In genomic region chr11:99990571-99990970, GRCm38 (mm10) we compare ENCODE assay signal across 30 mouse cellular contexts. TPM values are rescaled to one million over a fixed set of nuclear protein-coding genes. Genes with fewer than 3 reads are reported as not detected.
DNase-seq lines count a peak whose midpoint lies in the region; ATAC-seq and TF ChIP-seq lines count a peak whose summit lies in the region.
"Had no signal": no experiment of that assay in that cellular context is flagged by ENCODE, and none has a peak within 500 bp of the region (broad histone marks: within the 10 kb centered on the region; RNA-seq: fewer than 3 reads in every experiment).

No protein-coding gene starts in this region.

- no peak overlapping the region for H3K4me3 ChIP-seq in heart, embryonic 10.5 days
- H3K4me3 ChIP-seq in midbrain, embryonic 14.5 days (replicated peaks; ENCODE audit: low read depth, low read length): no peak overlapping the region
- H3K4me3 ChIP-seq in midbrain, embryonic 15.5 days: no peak overlapping the region
- H3K4me3 ChIP-seq in lung, postnatal 0 days (ENCODE audit: low read depth, low read length): no peak overlapping the region
- H3K4me3 ChIP-seq: embryonic facial prominence, embryonic 10.5 days; embryonic facial prominence, embryonic 13.5 days; erythroblast, embryonic 14.5 days; forebrain, embryonic 13.5 days; heart, embryonic 13.5 days; hindbrain, embryonic 12.5 days had no signal

- H3K4me1 ChIP-seq in heart, embryonic 10.5 days: peaks cover 7% of the 10 kb centered on the region
- H3K4me1 ChIP-seq in midbrain, embryonic 14.5 days (ENCODE audit: control insufficient read depth, insufficient read depth, low read length): no peaks in the 10 kb centered on the region
- no peaks in the 10 kb centered on the region for H3K4me1 ChIP-seq in midbrain, embryonic 15.5 days
- no peaks in the 10 kb centered on the region for H3K4me1 ChIP-seq in lung, postnatal 0 days (ENCODE audit: insufficient read depth, low read depth, low read length)
- H3K4me1 ChIP-seq: embryonic facial prominence, embryonic 13.5 days; forebrain, embryonic 13.5 days; heart, embryonic 13.5 days had no signal

- H3K27ac ChIP-seq in heart, embryonic 10.5 days: no peak overlapping the region
- no peak overlapping the region for H3K27ac ChIP-seq in midbrain, embryonic 14.5 days (replicated peaks; ENCODE audit: low read depth, low read length)
- H3K27ac ChIP-seq in midbrain, embryonic 15.5 days: no peak overlapping the region
- no peak overlapping the region for H3K27ac ChIP-seq in lung, postnatal 0 days (ENCODE audit: low read length)
- H3K27ac ChIP-seq: embryonic facial prominence, embryonic 10.5 days; embryonic facial prominence, embryonic 13.5 days; forebrain, embryonic 13.5 days; heart, embryonic 13.5 days; hindbrain, embryonic 12.5 days had no signal

- no peaks in the 10 kb centered on the region for H3K36me3 ChIP-seq in heart, embryonic 10.5 days
- H3K36me3 ChIP-seq in midbrain, embryonic 14.5 days (ENCODE audit: control insufficient read depth, insufficient read depth, low read length): no peaks in the 10 kb centered on the region
- no peaks in the 10 kb centered on the region for H3K36me3 ChIP-seq in midbrain, embryonic 15.5 days (replicated peaks)
- H3K36me3 ChIP-seq in lung, postnatal 0 days (ENCODE audit: insufficient read depth, low read length): no peaks in the 10 kb centered on the region
- H3K36me3 ChIP-seq: embryonic facial prominence, embryonic 10.5 days; embryonic facial prominence, embryonic 13.5 days; heart, embryonic 13.5 days; hindbrain, embryonic 12.5 days had no signal

- no peak for TF ChIP-seq EP300 in lung, postnatal 0 days (IDR thresholded peaks at IDR 0.05)

- ATAC-seq in midbrain, embryonic 14.5 days (ENCODE audit: low FRiP score, low TSS enrichment): no peak
- ATAC-seq in midbrain, embryonic 15.5 days (replicated peaks): no peak
- no peak for ATAC-seq in lung, postnatal 0 days
- ATAC-seq: activated CD4-positive, CD25-positive, alpha-beta regulatory T cell, adult 4 months; CD4-positive, CD25-positive, alpha-beta regulatory T cell, adult 4 months; forebrain, embryonic 13.5 days; intestine, postnatal 0 days had no signal

- WGBS in heart, embryonic 10.5 days: 78% methylated on average over 3 of the region's 3 CpGs
- WGBS in midbrain, embryonic 14.5 days: 61% methylated on average over 3 of the region's 3 CpGs
- 47% methylated on average over 3 of the region's 3 CpGs for WGBS in midbrain, embryonic 15.5 days
- 65% methylated on average over 3 of the region's 3 CpGs for WGBS in lung, postnatal 0 days

- no peak for TF ChIP-seq CTCF in lung, postnatal 0 days (IDR thresholded peaks at IDR 0.05)

- DNase-seq in heart, adult 11 months: peak; percentile 65
- no peak for DNase-seq in heart, embryonic 10.5 days (ENCODE audit: low spot score)
- DNase-seq in midbrain, embryonic 14.5 days: peak; percentile 65
- DNase-seq in R1 (ENCODE audit: low read depth, low spot score): peak; percentile 32
- peak; percentile 10 for DNase-seq in brain, adult 2 months (ENCODE audit: low read depth, low spot score)
- DNase-seq in lung, postnatal 0 days (ENCODE audit: low spot score): no peak
- DNase-seq: cerebellum, adult 11 months; cerebellum, postnatal 10 days; cerebellum, postnatal 36 days; embryo, embryonic 11 days; gastrocnemius, postnatal 10 days; heart, adult 18-20 months; heart, postnatal 14 days; heart, postnatal 4 days; kidney, adult 2 months had no signal

- peaks cover 41% of the 10 kb centered on the region for H3K27me3 ChIP-seq in heart, embryonic 10.5 days (ENCODE audit: insufficient read depth, poor library complexity, severe bottlenecking)
- H3K27me3 ChIP-seq in midbrain, embryonic 14.5 days (ENCODE audit: control insufficient read depth, insufficient read depth, low read length): no peaks in the 10 kb centered on the region
- H3K27me3 ChIP-seq in midbrain, embryonic 15.5 days (replicated peaks): no peaks in the 10 kb centered on the region
- H3K27me3 ChIP-seq in lung, postnatal 0 days (replicated peaks; ENCODE audit: insufficient read depth, low read length): no peaks in the 10 kb centered on the region

- no peak overlapping the region for H3K4me2 ChIP-seq in midbrain, embryonic 14.5 days (ENCODE audit: low read length)
- no peak overlapping the region for H3K4me2 ChIP-seq in midbrain, embryonic 15.5 days
- H3K4me2 ChIP-seq in lung, postnatal 0 days (replicated peaks; ENCODE audit: low read depth, low read length): no peak overlapping the region
- H3K4me2 ChIP-seq: embryonic facial prominence, embryonic 13.5 days; forebrain, embryonic 13.5 days; heart, embryonic 13.5 days; hindbrain, embryonic 12.5 days had no signal

- H3K9ac ChIP-seq in midbrain, embryonic 14.5 days (replicated peaks; ENCODE audit: low read length): no peak overlapping the region
- H3K9ac ChIP-seq in midbrain, embryonic 15.5 days: no peak overlapping the region
- no peak overlapping the region for H3K9ac ChIP-seq in lung, postnatal 0 days (replicated peaks; ENCODE audit: low read depth)
- H3K9ac ChIP-seq: embryonic facial prominence, embryonic 13.5 days; forebrain, embryonic 13.5 days; heart, embryonic 13.5 days; hindbrain, embryonic 12.5 days had no signal

- no peaks in the 10 kb centered on the region for H3K9me3 ChIP-seq in heart, embryonic 10.5 days
- no peaks in the 10 kb centered on the region for H3K9me3 ChIP-seq in midbrain, embryonic 14.5 days (ENCODE audit: control insufficient read depth, low read length)
- H3K9me3 ChIP-seq in midbrain, embryonic 15.5 days: no peaks in the 10 kb centered on the region
- H3K9me3 ChIP-seq in lung, postnatal 0 days (ENCODE audit: low read length): no peaks in the 10 kb centered on the region
- H3K9me3 ChIP-seq: embryonic facial prominence, embryonic 10.5 days; embryonic facial prominence, embryonic 13.5 days; forebrain, embryonic 13.5 days; heart, embryonic 13.5 days; hindbrain, embryonic 12.5 days had no signal

RNA-seq across cellular contexts. Expression of gene Krtap17-1, which starts 3.2 kb away (rescaled TPM):
- 0.30 TPM in 1 of 2 replicates, not detected in the other for polyA plus RNA-seq in heart, embryonic 10.5 days (2016; fragmentation: Nextera tagmentation; extraction: Ambion mirVana)
- polyA plus RNA-seq in midbrain, embryonic 14.5 days (2014; fragmentation: Nextera tagmentation; extraction: Ambion mirVana): 0.61 TPM in 1 of 2 replicates, not detected in the other
- polyA plus RNA-seq in midbrain, embryonic 15.5 days (2015; fragmentation: Nextera tagmentation; extraction: Ambion mirVana): 1.1 and 1.3 TPM in 2 replicates
- 8.4 and 11.5 TPM in 2 replicates for polyA plus RNA-seq in lung, postnatal 0 days (2015; fragmentation: Nextera tagmentation; extraction: Ambion mirVana)
- polyA plus RNA-seq: activated CD4-positive, CD25-positive, alpha-beta regulatory T cell, adult 4 months; C2C12; CD4-positive, CD25-positive, alpha-beta regulatory T cell, adult 4 months; cortical plate, adult 2 months; embryonic facial prominence, embryonic 10.5 days; erythroblast, embryonic 14.5 days; forebrain, embryonic 13.5 days; heart, embryonic 13.5 days; heart, embryonic 16.5 days; hindbrain, embryonic 12.5 days; intestine, embryonic 14.5 days; kidney, adult 2 months had no signal

RNA-seq across cellular contexts. Expression of gene Krtap16-1, which starts 4.2 kb away (rescaled TPM):
- not detected in 2 replicates for polyA plus RNA-seq in heart, embryonic 10.5 days (2016; fragmentation: Nextera tagmentation; extraction: Ambion mirVana)
- polyA plus RNA-seq in midbrain, embryonic 14.5 days (2014; fragmentation: Nextera tagmentation; extraction: Ambion mirVana): not detected in 2 replicates
- not detected in 2 replicates for polyA plus RNA-seq in midbrain, embryonic 15.5 days (2015; fragmentation: Nextera tagmentation; extraction: Ambion mirVana)
- polyA plus RNA-seq in lung, postnatal 0 days (2015; fragmentation: Nextera tagmentation; extraction: Ambion mirVana): not detected in 2 replicates
- polyA plus RNA-seq: activated CD4-positive, CD25-positive, alpha-beta regulatory T cell, adult 4 months; C2C12; CD4-positive, CD25-positive, alpha-beta regulatory T cell, adult 4 months; cerebellum, adult 2 months; cortical plate, adult 2 months; embryonic facial prominence, embryonic 10.5 days; embryonic facial prominence, embryonic 13.5 days; erythroblast, embryonic 14.5 days; forebrain, embryonic 13.5 days; heart, embryonic 13.5 days; heart, embryonic 16.5 days; hindbrain, embryonic 12.5 days; intestine, embryonic 14.5 days; intestine, postnatal 0 days; kidney, adult 2 months had no signal

RNA-seq across cellular contexts. Expression of gene Krtap29-1, which starts 11.7 kb away (rescaled TPM):
- not detected in 2 replicates for polyA plus RNA-seq in heart, embryonic 10.5 days (2016; fragmentation: Nextera tagmentation; extraction: Ambion mirVana)
- polyA plus RNA-seq in midbrain, embryonic 14.5 days (2014; fragmentation: Nextera tagmentation; extraction: Ambion mirVana): not detected in 2 replicates
- not detected in 2 replicates for polyA plus RNA-seq in midbrain, embryonic 15.5 days (2015; fragmentation: Nextera tagmentation; extraction: Ambion mirVana)
- polyA plus RNA-seq in lung, postnatal 0 days (2015; fragmentation: Nextera tagmentation; extraction: Ambion mirVana): not detected in 2 replicates
- polyA plus RNA-seq: activated CD4-positive, CD25-positive, alpha-beta regulatory T cell, adult 4 months; C2C12; CD4-positive, CD25-positive, alpha-beta regulatory T cell, adult 4 months; cerebellum, adult 2 months; cortical plate, adult 2 months; embryonic facial prominence, embryonic 10.5 days; embryonic facial prominence, embryonic 13.5 days; erythroblast, embryonic 14.5 days; forebrain, embryonic 13.5 days; heart, embryonic 13.5 days; heart, embryonic 16.5 days; hindbrain, embryonic 12.5 days; intestine, embryonic 14.5 days; intestine, postnatal 0 days; kidney, adult 2 months had no signal

RNA-seq across cellular contexts. Expression of gene Krt33a, which starts 25.4 kb away (rescaled TPM):
- polyA plus RNA-seq in heart, embryonic 10.5 days (2016; fragmentation: Nextera tagmentation; extraction: Ambion mirVana): not detected in 2 replicates
- not detected in 2 replicates for polyA plus RNA-seq in midbrain, embryonic 14.5 days (2014; fragmentation: Nextera tagmentation; extraction: Ambion mirVana)
- not detected in 2 replicates for polyA plus RNA-seq in midbrain, embryonic 15.5 days (2015; fragmentation: Nextera tagmentation; extraction: Ambion mirVana)
- polyA plus RNA-seq in lung, postnatal 0 days (2015; fragmentation: Nextera tagmentation; extraction: Ambion mirVana): 0.17 and 0.23 TPM in 2 replicates
- polyA plus RNA-seq: activated CD4-positive, CD25-positive, alpha-beta regulatory T cell, adult 4 months; CD4-positive, CD25-positive, alpha-beta regulatory T cell, adult 4 months; cerebellum, adult 2 months; embryonic facial prominence, embryonic 10.5 days; embryonic facial prominence, embryonic 13.5 days; erythroblast, embryonic 14.5 days; forebrain, embryonic 13.5 days; heart, embryonic 13.5 days; heart, embryonic 16.5 days; hindbrain, embryonic 12.5 days; intestine, embryonic 14.5 days; intestine, postnatal 0 days; kidney, adult 2 months had no signal

RNA-seq across cellular contexts. Expression of gene Krt33b, which starts 39.1 kb away (rescaled TPM):
- polyA plus RNA-seq in heart, embryonic 10.5 days (2016; fragmentation: Nextera tagmentation; extraction: Ambion mirVana): not detected in 2 replicates
- not detected in 2 replicates for polyA plus RNA-seq in midbrain, embryonic 14.5 days (2014; fragmentation: Nextera tagmentation; extraction: Ambion mirVana)
- polyA plus RNA-seq in midbrain, embryonic 15.5 days (2015; fragmentation: Nextera tagmentation; extraction: Ambion mirVana): not detected in 2 replicates
- 0.16 TPM in 1 of 2 replicates, not detected in the other for polyA plus RNA-seq in lung, postnatal 0 days (2015; fragmentation: Nextera tagmentation; extraction: Ambion mirVana)
- polyA plus RNA-seq: activated CD4-positive, CD25-positive, alpha-beta regulatory T cell, adult 4 months; C2C12; CD4-positive, CD25-positive, alpha-beta regulatory T cell, adult 4 months; cerebellum, adult 2 months; cortical plate, adult 2 months; embryonic facial prominence, embryonic 10.5 days; embryonic facial prominence, embryonic 13.5 days; erythroblast, embryonic 14.5 days; forebrain, embryonic 13.5 days; heart, embryonic 13.5 days; heart, embryonic 16.5 days; hindbrain, embryonic 12.5 days; intestine, embryonic 14.5 days; intestine, postnatal 0 days; kidney, adult 2 months had no signal

Comparison
In these comparisons a context has a peak if more than half of its experiments do, and no peak if none do; other contexts are left out.
1. DNase-seq: peak in heart, adult 11 months (single experiment), midbrain, embryonic 14.5 days (single experiment), R1 (single experiment) and brain, adult 2 months (single experiment); none in heart, embryonic 10.5 days (single experiment) and lung, postnatal 0 days (single experiment).